Mouse (Mus musculus) kidney, adult 8-10 months (tissue): ENCODE data around the gene Klf5.

Experiments
- DNase-seq, 2 experiments: peaks; one replicate each; pipeline ENCODE4 v3.0.0; 2022

Klf5 gene

DNA sequence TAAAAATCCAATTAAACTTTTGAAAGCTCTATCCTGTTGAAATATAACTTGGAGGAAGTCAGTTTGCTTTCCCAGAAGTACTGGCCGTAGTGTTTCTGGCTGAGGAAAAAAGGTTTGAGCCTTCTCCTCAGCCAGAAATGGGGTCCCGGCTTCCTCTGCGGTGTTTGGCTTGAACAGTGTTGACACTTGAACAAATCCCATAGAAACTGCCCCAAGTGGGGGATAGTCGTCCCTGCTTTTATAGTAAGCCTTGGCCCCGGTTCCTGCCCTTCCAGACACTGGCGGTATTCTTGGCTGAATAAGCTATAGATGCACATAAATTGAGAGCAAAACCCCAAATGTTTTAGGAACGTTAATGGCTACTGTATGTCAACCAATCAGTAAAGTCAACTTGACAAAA is 11.9 kb downstream of the Klf5 start:
- DNase-seq = no peak

DNA sequence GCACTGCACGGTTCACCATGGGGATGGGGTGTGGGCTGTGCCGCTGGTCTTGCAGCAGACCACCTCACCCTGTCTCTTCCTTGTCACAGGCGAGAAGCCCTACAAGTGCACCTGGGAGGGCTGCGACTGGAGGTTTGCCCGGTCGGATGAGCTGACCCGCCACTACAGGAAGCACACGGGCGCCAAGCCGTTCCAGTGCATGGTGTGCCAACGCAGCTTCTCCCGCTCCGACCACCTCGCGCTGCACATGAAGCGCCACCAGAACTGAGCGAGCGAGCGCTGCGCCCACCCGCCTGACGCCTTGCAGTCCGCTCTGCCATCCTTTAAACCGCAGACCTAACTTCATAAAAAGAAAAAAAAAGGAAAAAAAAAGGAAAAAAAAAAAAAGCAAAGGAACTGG is 14.6 kb downstream of the Klf5 start:
- DNase-seq = no peak

DNA sequence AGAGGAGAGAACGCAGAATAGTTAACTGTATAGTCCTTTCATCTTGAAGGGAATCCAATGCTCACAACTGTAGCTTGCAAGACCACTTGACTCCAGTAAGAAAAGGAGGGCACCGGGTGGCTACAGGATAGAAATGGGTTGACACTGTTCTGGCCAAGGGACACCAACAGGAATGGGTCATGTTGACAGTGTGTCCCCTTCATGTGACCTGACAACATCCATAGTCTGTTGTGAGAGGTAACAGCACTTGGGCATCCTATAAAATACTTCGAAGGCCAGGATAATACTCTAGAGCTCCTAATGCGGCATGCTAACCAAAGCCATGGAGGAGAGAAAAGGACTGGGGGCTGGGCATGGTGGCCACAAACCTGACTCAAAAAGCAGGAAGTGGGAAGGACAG is 17.8 kb downstream of the Klf5 start:
- no peak for DNase-seq

DNA sequence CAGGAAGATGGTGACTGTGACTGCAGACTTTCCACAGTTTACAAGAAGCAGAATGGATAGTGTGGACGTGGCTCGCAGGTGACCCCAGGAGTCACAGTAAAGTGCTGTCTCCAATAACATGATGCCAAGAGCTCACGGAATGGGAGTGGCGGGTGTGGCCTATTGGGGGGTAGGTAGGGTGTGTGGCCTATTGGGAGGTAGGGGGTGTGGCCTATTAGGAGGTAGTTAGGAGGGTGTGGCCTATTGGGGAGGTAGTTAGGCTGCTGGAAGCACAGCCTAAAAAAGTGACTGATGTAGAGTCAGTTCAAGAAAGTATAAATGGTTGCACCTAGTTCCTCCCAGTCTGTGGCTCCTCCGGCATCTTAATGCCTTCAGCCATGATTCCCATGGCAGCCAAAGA is 22.2 kb downstream of the Klf5 start:
- DNase-seq = no peak

DNA sequence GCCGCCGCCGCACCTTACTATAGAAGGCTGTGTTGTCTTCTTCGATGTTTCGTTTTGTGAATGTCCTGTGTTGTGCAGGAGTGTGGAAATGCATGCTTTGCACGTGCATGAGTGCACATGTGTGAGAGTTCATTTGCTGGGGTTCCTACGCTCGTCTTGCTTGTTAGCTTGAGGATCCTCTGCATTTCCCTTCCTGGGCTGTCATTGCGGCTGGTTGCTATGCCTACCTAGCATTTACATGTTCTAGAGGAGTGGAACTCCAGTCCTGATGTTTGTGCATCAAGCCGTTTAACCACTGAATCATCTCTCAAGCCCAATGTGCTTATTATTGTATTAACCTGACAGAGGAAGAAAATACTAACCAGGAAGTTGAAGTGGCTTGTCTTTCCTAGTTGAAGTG is 24.9 kb downstream of the Klf5 start:
- no peak for DNase-seq

DNA sequence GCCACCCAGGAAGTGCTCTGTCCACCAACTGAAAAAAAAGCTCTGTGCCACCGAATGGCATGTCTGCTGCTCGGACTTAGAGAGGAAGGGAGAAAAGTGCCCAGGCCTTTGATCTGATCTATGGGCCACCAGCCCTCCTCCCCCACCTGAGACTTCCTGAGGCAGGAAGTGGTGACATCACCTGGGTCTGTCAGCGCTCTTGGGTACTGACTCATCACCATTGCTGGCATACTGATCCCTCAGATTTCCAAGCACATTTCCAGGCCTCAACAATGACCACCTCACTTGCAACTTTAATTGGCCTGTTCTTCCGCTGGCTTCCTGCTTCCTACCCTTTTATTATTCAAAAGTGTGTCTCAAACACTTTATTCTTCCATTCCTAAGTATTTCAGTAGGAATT is 26.0 kb downstream of the Klf5 start:
- no peak for DNase-seq

DNA sequence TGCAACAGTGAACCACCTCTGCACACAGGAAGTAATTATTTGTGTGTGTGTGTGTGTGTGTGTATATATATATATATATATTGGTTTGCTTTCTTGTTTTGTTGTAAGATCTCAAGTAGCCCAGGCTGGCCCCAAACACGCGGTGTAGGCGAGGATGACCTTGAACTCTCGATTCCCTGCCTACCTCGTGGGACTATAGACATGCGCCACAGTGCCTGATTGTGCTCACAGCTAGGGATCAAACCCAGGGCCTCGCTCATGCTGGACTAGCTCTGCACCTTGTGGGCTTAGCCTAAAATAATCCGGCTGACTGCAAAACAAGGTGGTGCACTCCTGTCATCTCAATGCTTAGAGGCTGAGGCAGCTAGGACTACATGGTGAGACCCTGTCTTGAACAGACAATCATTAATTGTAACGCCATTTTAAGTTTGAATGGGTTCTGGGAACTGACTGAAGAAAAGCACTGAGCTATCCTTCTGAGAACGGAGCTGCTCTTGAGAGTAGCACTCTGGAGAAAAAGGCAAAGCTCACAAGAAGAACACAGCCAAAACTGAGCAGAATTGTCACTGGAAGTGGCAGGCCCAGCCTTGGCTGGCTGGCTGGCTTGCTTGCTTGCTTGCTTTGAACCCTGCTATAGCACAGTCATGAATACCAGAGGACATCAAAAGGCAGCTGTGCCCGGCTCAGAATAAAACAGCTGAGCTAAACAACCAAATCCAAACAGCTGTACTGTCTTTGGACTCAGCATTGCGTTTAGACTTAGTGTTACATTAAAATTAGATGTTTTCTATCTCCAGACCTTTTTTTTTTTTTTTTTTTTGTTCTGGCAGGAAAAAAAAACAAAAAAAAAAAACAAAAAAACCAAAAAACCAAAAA is 27.3 kb downstream of the Klf5 start:
- no peak for DNase-seq

DNA sequence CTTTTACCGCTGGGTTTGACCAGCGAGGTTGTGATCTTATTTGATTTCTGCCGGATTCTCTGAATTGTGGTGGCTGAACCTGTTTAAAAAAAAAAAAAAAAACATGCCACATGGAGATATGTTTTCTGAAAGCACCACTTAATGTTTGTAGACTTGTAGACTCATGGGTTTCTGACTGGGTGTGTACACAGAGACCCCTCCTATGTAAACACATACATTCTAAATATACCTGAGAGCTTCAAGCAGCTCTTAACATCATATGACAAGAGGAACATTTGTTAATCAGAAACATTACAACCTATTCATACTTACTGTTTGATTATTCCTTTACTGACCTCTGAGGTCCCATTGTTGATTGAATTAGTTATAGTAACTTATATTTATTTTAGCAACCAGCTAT is 38.1 kb downstream of the Klf5 start:
- no peak for DNase-seq

DNA sequence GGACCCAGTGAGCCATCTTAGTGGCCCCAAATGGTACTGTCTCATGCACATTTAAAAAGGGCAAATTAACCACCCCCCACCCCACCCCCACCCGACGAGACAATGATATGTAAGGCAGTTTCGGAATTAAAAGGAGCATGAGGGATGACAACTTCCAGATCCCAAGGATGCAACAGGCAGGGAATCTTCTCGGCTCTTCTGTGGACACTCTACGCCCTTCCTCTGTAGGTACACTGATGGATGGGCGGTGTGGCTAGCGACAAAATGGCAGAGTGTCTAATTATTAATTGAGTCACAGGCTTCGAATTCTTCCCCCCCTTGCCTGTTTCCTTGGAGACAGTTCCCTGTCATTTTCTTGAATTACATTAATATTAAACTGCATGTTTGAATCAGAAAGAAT is 40.5 kb downstream of the Klf5 start:
- no peak for DNase-seq

DNA sequence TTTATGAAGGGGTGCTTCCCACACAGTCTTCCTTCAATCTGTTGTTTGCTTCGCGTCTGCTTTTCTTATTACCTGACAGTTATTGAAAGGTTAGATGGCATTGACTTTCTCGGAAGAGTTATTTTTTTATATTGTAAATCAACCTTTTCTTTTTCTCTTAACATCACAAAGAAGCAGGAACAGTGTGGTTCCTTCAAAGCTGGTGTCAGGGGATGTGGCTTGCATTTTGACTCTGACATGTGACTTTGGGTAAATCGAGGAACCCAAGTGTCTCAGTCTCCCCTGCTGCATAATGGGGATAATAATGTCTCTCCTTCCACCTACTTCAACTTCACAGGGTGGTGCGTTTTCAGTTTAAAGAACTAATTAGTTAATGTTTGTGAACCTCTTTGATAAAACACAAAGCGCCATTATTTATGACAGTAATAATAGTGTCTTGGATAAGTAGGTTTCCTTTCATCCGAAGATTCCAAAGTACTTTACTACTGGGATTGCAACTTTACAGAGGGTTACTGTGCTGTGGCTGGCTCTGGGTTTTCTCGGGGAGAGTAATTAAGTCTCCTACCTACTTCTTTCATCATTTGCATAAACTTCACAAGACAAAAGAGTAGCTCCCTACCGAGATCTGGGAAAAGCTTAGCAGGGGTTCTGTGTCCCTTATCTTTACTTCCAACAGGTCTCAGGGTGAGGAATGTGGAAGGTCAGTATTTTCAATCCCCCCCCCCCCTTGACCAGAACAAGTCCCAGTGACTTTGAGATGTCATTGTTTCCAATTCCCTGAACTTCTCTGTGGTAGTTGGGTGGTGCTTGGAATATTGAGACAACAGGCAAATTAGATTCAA is 41.4 kb downstream of the Klf5 start:
- DNase-seq = no peak

DNA sequence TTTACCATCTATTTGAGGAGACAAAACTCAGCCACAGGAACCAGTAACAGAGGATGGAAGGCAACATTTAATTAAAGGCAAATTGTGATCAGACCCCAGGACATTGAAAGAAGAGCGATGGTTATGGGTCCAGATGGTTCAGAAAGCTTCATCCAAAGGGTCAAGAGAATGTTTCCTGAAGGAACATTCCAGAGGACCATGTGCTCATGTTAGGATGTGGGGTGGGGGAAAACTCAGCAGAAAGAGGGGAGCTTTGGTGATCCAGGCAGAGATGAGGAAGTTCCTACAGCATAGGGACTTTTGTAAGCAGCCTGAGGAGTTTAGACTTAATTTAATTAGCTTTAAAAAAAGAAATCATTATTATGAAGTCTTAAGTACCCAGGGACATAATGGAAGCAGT is 42.2 kb downstream of the Klf5 start:
- no peak for DNase-seq

DNA sequence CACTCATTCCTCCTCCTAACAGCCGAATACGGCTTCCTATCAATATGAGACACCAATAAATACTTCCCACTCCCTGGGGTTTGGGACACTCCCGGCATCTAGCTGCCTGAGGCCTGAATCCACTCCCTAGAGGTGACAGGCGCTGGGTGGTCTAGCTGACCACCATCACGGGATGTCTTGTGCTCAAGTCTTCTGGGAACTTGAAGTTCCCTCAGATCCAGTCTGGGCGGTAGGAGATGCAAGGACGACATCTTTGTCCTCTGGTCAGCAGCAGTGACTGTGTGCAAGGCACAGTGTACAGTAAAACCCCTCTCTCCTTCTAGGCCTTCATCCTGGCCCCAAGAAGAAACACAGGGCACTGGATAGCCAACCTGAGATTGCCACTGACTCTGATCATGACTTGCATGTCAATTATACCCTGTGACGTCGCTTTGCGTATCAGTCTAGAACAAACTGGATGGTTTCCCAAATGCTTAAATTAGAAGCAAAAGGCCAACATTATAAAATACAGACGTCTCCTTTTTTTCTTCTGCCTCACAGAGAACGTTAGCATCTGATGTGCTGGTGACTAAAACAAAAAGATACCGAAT is 49.8 kb downstream of the Klf5 start:
- no peak for DNase-seq

DNA sequence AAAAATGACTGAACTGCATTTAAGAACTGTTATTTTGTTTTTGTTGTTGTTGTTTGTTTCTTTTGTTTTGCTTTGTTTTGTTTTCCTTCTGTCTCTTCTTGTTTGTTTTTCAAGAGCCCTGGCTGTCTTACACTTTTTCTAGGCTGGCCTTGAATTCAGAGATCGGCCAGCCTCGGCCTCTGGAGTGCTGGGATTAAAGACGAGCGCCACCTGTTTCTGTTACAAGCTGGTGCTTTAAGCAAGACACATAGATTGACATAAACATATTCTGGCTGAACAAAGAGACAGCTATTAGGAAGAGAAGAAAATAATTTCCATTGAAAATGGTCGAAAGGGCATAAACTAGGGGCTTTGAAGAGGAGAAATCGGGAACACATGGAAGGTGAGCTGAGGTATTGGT is 51.1 kb downstream of the Klf5 start:
- DNase-seq = no peak

DNA sequence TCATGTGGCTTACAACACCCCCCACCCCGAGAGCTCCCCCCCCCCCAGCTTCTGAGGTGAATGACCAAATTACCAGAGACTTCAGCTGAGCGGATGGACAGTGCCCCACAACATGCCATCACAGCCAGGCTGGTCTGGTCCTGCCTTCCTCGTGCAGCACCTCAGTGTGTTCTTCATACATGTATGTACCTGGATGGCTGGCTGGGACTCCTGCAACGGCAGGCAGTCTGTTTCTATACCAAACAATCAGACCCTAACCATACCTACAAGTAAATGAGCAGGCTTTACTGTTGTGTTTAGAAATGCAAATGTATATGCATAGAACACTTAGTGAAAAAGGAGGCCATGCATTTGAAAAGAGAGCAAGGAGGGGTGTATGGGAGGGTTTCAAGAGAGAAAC is 54.5 kb downstream of the Klf5 start:
- DNase-seq = no peak

DNA sequence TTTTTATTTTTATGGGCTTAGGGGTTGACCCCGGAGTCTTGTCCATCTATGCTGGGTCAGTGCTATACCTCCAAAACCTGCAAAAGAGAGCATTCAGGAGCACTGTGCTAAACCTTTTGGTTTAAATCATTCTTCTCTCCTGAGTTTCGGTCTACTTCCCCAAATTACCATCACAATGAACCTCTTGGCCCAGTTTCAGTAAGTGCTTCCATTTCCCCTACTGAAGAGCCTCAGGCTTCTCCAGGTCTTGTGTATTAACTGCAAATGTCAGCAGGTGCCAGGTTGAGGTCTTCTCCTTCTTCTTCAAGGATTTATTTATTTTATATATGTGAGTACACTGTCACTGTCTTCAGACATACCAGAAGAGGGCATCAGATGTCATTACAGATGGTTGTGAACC is 55.6 kb downstream of the Klf5 start:
- no peak for DNase-seq

DNA sequence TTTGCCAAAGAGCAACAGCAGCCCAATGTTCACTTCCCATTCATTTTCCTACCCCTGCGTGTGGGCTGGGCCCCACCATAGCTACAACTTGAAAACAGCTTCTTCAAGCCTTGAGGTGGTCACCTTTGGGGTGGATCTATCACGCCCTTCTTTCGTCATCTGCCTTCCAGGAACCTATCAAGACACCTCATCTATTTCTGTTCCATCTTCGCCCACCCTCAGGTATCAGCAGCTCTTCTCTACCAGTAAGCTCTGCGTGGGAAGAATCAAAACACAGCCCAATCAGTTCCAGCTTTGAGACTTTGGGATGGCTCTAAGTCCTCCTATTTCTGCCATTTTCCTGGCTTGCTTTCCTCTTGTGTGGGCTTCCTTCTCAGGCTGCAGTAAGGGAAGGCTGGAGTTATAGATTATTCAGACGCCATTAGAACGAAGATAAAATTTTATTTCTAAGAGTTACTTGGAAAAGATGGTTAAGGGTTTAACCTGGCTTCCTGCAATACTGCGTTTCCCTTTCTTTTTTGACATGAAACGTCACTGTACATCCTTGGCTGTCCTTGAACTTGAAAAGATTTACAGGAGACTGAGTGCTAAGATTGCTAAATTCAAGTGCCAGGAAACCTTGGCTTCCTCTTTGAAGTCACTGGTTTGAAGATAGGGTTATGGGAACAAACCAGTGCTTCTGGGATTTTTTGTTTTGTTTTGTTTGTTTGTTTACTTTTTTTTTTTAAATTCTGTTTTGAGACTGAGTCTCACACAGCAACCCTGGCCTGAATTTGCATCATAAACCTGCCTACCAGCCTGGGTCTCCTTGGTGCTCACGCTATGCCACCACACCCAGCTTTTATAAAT is 56.5 kb downstream of the Klf5 start:
- no peak for DNase-seq

DNA sequence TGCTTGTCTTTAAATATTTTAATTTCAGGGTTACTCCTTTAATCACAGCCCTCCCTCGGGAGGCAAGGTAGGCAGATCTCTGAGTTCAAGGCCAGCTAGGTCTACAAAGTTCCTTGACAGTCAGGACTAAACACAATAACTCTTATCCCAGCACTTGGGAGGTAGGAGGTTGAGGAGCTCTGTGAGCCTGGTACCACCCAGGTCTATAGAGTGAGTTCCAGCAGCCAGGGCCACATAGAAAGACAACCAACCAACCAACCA is 57.0 kb downstream of the Klf5 start:
- DNase-seq = no peak

DNA sequence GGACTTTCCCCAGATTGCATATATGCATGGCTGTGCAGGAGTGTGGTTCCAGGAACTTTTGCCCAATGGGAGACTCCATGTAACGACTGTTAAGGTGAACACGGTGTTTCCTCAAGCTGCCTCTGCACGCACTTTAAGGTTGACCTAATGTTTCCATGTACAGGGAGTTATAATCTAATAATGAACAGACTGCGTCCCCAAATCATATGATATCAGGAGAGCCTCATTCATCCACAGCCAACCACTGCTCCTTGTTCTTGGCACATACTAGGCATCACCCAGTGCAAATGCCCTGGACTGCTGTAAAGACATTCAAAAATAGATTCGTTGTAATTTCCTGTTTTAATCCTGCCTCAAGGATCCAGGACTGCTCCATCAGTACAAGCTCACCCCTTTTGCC is 64.5 kb downstream of the Klf5 start:
- DNase-seq = no peak

DNA sequence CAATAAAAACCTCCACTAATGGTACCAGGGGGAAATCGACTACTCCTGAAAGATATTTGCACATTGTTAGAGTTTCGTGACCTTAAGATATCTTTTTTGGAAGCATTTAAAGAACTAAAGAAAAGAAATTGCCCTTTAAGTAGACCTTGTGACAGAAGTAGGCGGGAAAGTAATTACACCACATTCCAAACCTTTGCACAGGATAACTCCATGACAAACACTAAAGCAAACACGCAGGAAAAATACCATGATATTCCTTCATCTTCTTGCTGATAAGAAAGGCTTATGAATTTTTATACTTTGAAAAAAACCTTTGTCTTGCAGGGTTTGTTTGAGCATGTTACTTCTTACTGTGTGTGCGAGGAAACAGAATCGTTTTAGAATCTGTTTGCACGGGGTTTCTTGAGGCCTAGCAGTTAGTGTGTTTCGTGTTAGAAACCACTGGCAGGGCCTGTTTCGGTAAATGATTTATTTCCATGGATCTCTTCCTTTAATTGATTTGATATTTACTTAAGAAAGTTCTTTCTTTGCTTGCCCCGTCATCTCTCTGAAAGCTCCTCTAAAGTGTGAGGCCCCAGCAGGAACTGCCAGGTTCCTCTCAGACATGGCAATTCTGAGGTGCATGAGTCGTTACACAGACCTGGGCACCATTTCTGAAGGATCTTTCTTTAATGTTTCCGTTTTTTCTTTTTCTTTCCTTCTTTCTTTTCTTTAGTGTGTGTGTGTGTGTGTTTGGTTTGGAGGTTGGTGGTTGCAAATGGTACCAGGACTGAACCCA is 65.7 kb downstream of the Klf5 start:
- DNase-seq = no peak
